Mouse (Mus musculus) cortical plate, adult 2 months (tissue): ENCODE data around the gene Ust.

Experiments used
- CTCF ChIP-seq: fragments of 200-500 bp; IDR thresholded peaks from 2 replicates; pipeline ENCODE4 v1.5.1; 2011; ENCODE audit warnings: mild to moderate bottlenecking, control low read depth, low read length; ENCODE audit not compliant: insufficient read depth; ENCODE audit errors: extremely low read depth
- POLR2A ChIP-seq: fragments of 200-500 bp; IDR thresholded peaks from 2 replicates; pipeline ENCODE4 v1.6.1; 2011; ENCODE audit warnings: mild to moderate bottlenecking, low read length, control low read depth; ENCODE audit not compliant: insufficient read depth; ENCODE audit errors: extremely low read depth

GRCm38 (mm10) chr10:8277094-8277493 lies 241.5 kb downstream of the Ust start:
- no peak for TF ChIP-seq CTCF
- no peak for TF ChIP-seq POLR2A
